Mouse (Mus musculus): ENCODE results near the gene Lrrc29.

GRCm38 (mm10) chr8:105288231-105288630, 37.8 kb downstream of the Lrrc29 start:
- TF ChIP-seq CTCF (IDR thresholded peaks at IDR 0.05; ENCODE audit: low read depth) (no peak), EP300 (optimal IDR thresholded peaks at IDR 0.05) (no peak)
